Mouse (Mus musculus) lung, adult 2 months (tissue): Measurements from ENCODE around the gene Madd.

Experiments
- CTCF ChIP-seq: fragments of 200-500 bp; IDR thresholded peaks from 2 replicates; pipeline ENCODE4 v1.5.1; 2011; ENCODE audit warnings: mild to moderate bottlenecking, low read length, control low read depth; ENCODE audit not compliant: insufficient read depth
- POLR2A ChIP-seq: fragments of 200-500 bp; IDR thresholded peaks from 2 replicates; pipeline ENCODE4 v1.6.1; 2011; ENCODE audit warnings: low read depth, mild to moderate bottlenecking, control low read depth, low read length, borderline replicate concordance; ENCODE audit errors: extremely low read depth

GRCm38 (mm10) chr2:91113852-91114251, 69.8 kb downstream of the Madd start:
- no peak for TF ChIP-seq CTCF
- TF ChIP-seq POLR2A, result no peak
